Mouse (Mus musculus) hindbrain, postnatal 0 days (tissue): ENCODE results near the gene Hist1h4h. TPM values are rescaled to one million over a fixed set of nuclear protein-coding genes. Genes with fewer than 3 reads are reported as not detected.
"Not testable (repeated sequence)": the region's sequence is repeated elsewhere in the genome, so short reads cannot be mapped to it uniquely, and the experiment has no call there.

Experiments used
- ATAC-seq: fragments of 200-750 bp; cut with Nextera tagmentation; 2 replicates; pipeline ENCODE4 v1.8.0; 2017; ENCODE audit warnings: mild to moderate bottlenecking, moderate TSS enrichment, moderate library complexity
- DNase-seq: peaks from one replicate; pipeline ENCODE4 v3.0.0-alpha.2; 2015; ENCODE audit warnings: low spot score
- H3K27ac ChIP-seq: fragments of 300-500 bp; sonication (generic); 2 replicates; pipeline ENCODE4 v1.5.1; 2014; ENCODE audit warnings: mild to moderate bottlenecking
- H3K27me3 ChIP-seq: fragments of 300-500 bp; sonication (generic); 2 replicates; pipeline ENCODE4 v1.6.1; 2014; ENCODE audit warnings: low read length, mixed read lengths; ENCODE audit not compliant: insufficient read depth
- H3K36me3 ChIP-seq: fragments of 300-500 bp; sonication (generic); 2 replicates; pipeline ENCODE4 v1.6.1; 2014; ENCODE audit warnings: low read length, mixed read lengths; ENCODE audit not compliant: insufficient read depth
- H3K4me1 ChIP-seq: fragments of 300-500 bp; sonication (generic); 2 replicates; pipeline ENCODE4 v1.6.1; 2014; ENCODE audit warnings: antibody characterized with exemption, low read length, mixed read lengths; ENCODE audit not compliant: insufficient read depth
- H3K4me2 ChIP-seq: fragments of 300-500 bp; sonication (generic); 2 replicates; pipeline ENCODE4 v1.6.1; 2014; ENCODE audit warnings: low read depth, mild to moderate bottlenecking, low read length, moderate library complexity, mixed read lengths
- H3K4me3 ChIP-seq: fragments of 300-500 bp; sonication (generic); 2 replicates; pipeline ENCODE4 v1.5.1; 2014; ENCODE audit warnings: low read length
- H3K9ac ChIP-seq: fragments of 300-500 bp; sonication (generic); replicated peaks from 2 replicates; pipeline ENCODE4 v1.6.1; 2014; ENCODE audit warnings: mild to moderate bottlenecking, low read length, moderate library complexity, mixed read lengths
- H3K9me3 ChIP-seq: fragments of 300-500 bp; sonication (generic); 2 replicates; pipeline ENCODE4 v1.6.1; 2016; ENCODE audit warnings: low read length, mixed read lengths
- CTCF ChIP-seq: IDR thresholded peaks from 2 replicates; pipeline ENCODE4 v1.5.1; 2016; ENCODE audit warnings: antibody characterized with exemption, control low read depth, low read depth
- WGBS: fragments of 180-500 bp; shearing (Covaris S2); extraction: QIAGEN DNeasy Blood & Tissue Kit; methylation state at CpG from one replicate; pipeline ENCODE4 v1.1.7; 2014; 5-methylcytosine and 5-hydroxymethylcytosine counted together
- polyA plus RNA-seq: library from polyadenylated mRNA; unstranded; fragments of >200 nt; fragmentation: Nextera tagmentation; extraction: Ambion mirVana; gene quantifications from 2 replicates; pipeline ENCODE4 v1.2.1, GENCODE M21; 2015
- total RNA-seq: library from RNA; depleted of rRNA; stranded (reverse); fragments of >200 nt; gene quantifications from 2 replicates; pipeline ENCODE4 v1.2.3, GENCODE M21; 2014

Gene Hist1h4h
- total and polyA plus RNA-seq, 2 experiments from 2014 or later: 4.2 to 3,828 TPM

DNA sequence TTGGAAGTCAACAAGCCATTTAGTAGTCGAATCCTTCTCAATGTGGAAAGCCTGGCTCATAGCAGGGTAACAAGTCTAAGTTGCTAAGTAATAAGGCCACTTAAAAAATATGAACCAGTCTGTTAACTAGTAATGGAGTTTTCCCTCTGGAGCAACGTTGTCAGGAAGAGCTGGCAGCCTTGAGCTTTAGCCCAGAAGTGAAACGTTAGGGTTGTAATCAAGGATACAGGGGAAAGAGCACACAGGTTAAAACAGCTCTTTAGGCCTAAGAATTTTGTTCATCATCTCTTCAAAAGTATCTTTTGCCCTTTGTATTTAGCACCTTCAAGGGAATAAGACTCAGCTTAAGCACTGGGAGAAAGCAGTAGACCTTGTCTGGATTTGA, 19.9 kb downstream of the Hist1h4h start:
- peak overlapping the region; percentile 73 for H3K27ac ChIP-seq
- 11% methylated on average over 3 of the region's 3 CpGs for WGBS
- no peaks in the 10 kb centered on the region for H3K36me3 ChIP-seq
- no peak for TF ChIP-seq CTCF
- no peak for DNase-seq
- peak overlapping the region; percentile 58 for H3K4me2 ChIP-seq
- no peaks in the 10 kb centered on the region for H3K27me3 ChIP-seq
- H3K9me3 ChIP-seq: no peaks in the 10 kb centered on the region
- peak overlapping the region; percentile 36 for H3K4me3 ChIP-seq
- H3K9ac ChIP-seq: peak overlapping the region; percentile 43; the same call in 1 of the 2 replicates
- H3K4me1 ChIP-seq: peaks cover 7% of the 10 kb centered on the region
- ATAC-seq: no peak

DNA sequence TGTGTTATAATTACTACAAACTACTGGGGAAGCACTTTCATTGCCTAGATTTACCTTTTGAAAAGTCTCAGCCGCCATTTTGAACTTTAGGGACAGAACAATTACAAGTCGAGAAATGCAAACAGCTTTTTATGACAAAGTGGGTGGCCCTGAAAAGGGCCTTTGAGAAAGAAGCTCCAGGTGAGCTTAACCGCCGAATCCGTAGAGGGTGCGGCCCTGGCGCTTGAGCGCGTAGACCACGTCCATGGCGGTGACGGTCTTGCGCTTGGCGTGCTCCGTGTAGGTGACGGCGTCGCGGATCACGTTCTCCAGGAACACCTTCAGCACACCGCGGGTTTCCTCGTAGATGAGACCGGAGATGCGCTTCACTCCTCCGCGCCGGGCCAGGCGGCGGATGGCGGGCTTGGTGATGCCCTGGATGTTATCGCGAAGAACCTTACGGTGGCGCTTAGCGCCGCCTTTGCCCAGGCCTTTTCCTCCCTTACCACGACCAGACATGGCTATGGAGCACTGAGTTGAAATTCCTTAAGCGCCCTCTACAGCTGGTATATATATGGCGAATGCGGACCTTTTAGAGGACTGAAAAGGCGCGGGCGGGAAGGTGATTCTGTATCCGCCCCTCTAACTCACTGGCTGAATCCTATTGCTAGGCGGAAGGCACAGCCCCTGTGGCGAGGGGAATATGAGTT, 20.4 kb downstream of the Hist1h4h start, which contains the start of gene Hist1h4f:
Gene Hist1h4f (minus strand): TSS at position 503 of the 689 bp plus-strand sequence.
- under 1% methylated on average over 42 of the region's 47 CpGs for WGBS
- peak within 1 kb of the TSS; percentile 36 for H3K4me3 ChIP-seq
- ATAC-seq (peak; percentile 92), DNase-seq (peak; percentile 96)
- H3K9me3 ChIP-seq, H3K27me3 ChIP-seq, H3K36me3 ChIP-seq, H3K4me1 ChIP-seq: not testable (repeated sequence)
- H3K4me2 ChIP-seq: peak within 1 kb of the TSS; percentile 58
- peak; percentile 71 for TF ChIP-seq CTCF
- peak within 1 kb of the TSS; percentile 73 for H3K27ac ChIP-seq
- H3K9ac ChIP-seq: peak within 1 kb of the TSS; percentile 43; the same call in 1 of the 2 replicates

DNA sequence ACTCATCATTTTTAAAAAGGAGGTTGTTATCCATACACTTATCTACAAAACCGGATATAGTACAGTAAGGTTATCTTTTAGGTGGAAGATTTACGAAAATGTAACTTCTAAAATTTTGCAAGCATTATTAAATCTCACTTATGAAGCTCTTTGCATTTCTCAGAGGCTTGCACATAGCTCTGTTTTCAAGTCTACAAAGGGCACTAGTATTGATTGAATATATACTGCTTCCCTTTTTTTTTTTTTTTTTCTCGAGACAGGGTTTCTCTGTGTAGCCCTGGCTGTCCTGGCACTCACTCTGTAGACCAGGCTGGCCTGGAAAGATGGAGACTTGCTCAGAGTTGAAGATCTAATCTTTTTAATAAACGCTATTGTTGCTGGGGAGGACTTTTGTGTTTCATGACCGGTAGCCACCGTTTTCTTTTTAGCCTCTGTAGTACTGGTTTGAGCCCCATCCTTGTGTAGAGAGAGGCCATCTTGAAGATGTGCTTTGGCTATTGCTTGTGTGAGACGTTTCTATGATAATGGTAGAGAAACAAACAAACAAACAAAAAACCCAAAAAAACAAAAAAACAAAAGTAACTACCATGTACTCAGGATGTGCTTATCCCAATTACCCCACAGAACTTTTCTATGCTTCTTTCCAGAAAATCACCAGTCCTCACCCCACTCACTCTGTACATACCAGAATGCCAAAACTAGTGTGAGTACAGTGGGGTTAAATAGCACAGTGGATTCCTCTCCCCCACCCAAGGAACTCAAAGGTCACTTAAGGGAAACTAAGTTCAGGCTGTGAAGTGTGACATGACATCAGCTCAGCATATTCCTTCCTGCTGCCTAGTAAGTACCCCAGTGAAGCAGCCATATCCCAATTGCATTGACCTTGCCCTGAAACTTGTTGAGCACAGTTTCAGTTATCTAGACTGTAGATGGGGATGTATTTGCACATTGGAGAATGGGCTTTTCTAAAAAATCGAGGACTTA, 21.4 kb downstream of the Hist1h4h start:
- peak overlapping the region; percentile 58 for H3K4me2 ChIP-seq

DNA sequence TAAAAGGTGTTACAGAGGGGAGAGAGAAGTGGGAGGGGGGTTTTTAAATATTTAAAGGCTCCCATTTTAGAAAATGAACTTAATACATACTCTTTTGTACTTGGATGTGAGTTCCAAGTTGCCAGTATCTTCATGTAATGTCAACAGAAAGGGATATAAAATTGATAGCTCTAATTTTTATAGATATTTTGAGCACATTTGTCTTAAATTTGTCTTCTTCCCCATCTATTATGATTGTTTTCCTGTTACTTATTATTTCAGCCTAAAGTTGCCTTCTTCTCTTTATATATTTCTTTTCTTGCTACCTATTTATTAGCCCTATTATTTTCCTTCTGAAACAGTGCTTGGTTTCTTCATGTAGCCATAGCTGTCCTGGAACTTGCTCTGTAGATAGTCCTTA, 22.1 kb downstream of the Hist1h4h start, which contains the start of gene Hist1h1d:
Gene Hist1h1d (plus strand): TSS at position 301 of the 400 bp plus-strand sequence.
- H3K27ac ChIP-seq: peak within 1 kb of the TSS; percentile 76; the same call in 1 of the 2 replicates
- no peak within 1 kb of the TSS for H3K4me3 ChIP-seq
- ATAC-seq: no peak
- H3K9ac ChIP-seq: no peak within 1 kb of the TSS
- TF ChIP-seq CTCF: no peak
- no peak within 1 kb of the TSS for H3K4me2 ChIP-seq
- H3K27me3 ChIP-seq: no peaks in the 10 kb centered on the region
- DNase-seq: no peak
- no peaks in the 10 kb centered on the region for H3K9me3 ChIP-seq
- no peaks in the 10 kb centered on the region for H3K36me3 ChIP-seq
- H3K4me1 ChIP-seq: peaks cover 7% of the 10 kb centered on the region

More for the DNA sequence above, 21.4 kb downstream of the Hist1h4h start:
- Histone ChIP-seq H3K27ac (peak overlapping the region; percentile 73), H3K4me1 (peaks cover 7% of the 10 kb centered on the region), H3K4me3 (peak overlapping the region; percentile 36), H3K9me3 (no peaks in the 10 kb centered on the region), H3K36me3 (no peaks in the 10 kb centered on the region), H3K9ac (no peak overlapping the region), H3K27me3 (no peaks in the 10 kb centered on the region)
- DNase-seq (no peak), ATAC-seq (no peak)
- no peak for TF ChIP-seq CTCF
- WGBS: 47% methylated on average over 8 of the region's 8 CpGs

DNA sequence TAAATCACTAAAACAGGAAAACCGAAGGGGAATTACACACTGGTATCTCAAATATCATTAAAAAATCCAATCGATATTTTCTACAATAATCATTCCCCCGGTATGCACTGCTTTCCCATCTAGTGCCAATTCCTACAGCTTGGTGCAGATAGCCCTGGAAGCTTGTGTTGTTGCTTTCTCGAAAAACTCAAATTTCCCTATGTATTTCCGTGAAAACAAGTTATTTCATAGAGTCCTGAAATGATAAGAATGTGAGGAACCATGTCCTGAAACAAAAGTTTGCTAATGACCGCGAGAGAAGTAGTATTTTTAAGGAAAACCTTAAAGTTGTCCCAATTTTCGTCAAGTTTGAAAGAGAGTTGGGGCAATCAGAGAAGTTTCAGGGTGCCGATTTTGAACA, 23.5 kb downstream of the Hist1h4h start:
- Histone ChIP-seq H3K9me3 (no peaks in the 10 kb centered on the region), H3K36me3 (no peaks in the 10 kb centered on the region), H3K4me1 (peaks cover 7% of the 10 kb centered on the region), H3K9ac (peak overlapping the region; percentile 35), H3K4me3 (peak overlapping the region; percentile 47), H3K4me2 (peak overlapping the region; percentile 81), H3K27ac (peak overlapping the region; percentile 76), H3K27me3 (no peaks in the 10 kb centered on the region)
- TF ChIP-seq CTCF: no peak
- DNase-seq (no peak), ATAC-seq (no peak)
- 19% methylated on average over 9 of the region's 9 CpGs for WGBS

DNA sequence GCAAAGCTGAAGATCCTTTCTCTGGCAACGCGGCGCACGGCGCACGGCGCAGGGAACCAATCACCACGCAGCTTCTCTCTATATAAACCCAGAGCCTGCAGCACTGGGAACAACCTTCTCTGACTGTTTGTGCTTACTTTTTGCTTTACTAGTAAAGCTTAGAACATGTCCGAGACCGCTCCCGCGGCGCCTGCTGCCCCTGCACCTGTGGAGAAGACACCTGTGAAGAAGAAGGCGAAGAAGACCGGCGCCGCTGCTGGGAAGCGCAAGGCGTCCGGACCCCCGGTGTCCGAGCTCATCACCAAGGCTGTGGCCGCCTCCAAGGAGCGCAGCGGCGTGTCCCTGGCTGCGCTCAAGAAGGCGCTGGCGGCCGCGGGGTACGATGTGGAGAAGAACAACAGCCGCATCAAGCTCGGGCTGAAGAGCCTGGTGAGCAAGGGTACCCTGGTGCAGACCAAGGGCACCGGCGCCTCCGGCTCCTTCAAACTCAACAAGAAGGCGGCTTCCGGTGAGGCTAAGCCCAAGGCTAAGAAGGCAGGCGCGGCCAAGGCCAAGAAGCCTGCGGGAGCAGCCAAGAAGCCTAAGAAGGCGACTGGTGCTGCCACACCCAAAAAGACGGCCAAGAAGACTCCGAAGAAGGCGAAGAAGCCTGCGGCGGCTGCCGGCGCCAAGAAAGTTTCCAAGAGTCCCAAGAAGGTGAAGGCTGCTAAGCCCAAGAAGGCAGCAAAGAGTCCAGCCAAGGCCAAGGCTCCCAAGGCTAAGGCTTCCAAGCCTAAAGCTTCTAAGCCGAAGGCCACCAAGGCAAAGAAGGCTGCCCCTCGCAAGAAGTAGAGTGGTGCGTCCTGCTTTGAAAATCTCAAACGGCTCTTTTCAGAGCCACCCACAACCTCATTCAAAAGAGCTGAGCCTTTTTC, 24.3 kb downstream of the Hist1h4h start:
- Histone ChIP-seq H3K27me3 (no peaks in the 10 kb centered on the region), H3K27ac (peak overlapping the region; percentile 76), H3K9me3 (no peaks in the 10 kb centered on the region), H3K4me3 (peak overlapping the region; percentile 47), H3K9ac (peak overlapping the region; percentile 35), H3K4me1 (peaks cover 7% of the 10 kb centered on the region), H3K4me2 (peak overlapping the region; percentile 81), H3K36me3 (no peaks in the 10 kb centered on the region)
- DNase-seq (peak; percentile 83), ATAC-seq (peak; percentile 82)
- TF ChIP-seq CTCF: no peak
- WGBS: 0% methylated on average over 54 of the region's 54 CpGs
